Mouse (Mus musculus) midbrain, embryonic 15.5 days (tissue): ENCODE results near the gene Tmem121b. TPM values are rescaled to one million over a fixed set of nuclear protein-coding genes. Genes with fewer than 3 reads are reported as not detected.

Experiments used
- ATAC-seq: fragments of 200-750 bp; cut with Nextera tagmentation; replicated peaks from 2 replicates; pipeline ENCODE4 v1.8.0; 2017; ENCODE audit warnings: moderate TSS enrichment
- H3K27ac ChIP-seq: fragments of 300-500 bp; sonication (generic); 2 replicates; pipeline ENCODE4 v1.5.1; 2015; ENCODE audit warnings: mild to moderate bottlenecking, inconsistent platforms
- H3K27me3 ChIP-seq: fragments of 300-500 bp; sonication (generic); replicated peaks from 2 replicates; pipeline ENCODE4 v1.6.1; 2015; ENCODE audit warnings: inconsistent platforms
- H3K36me3 ChIP-seq: fragments of 300-500 bp; sonication (generic); replicated peaks from 2 replicates; pipeline ENCODE4 v1.6.1; 2015; ENCODE audit warnings: inconsistent platforms
- H3K4me1 ChIP-seq: fragments of 300-500 bp; sonication (generic); 2 replicates; pipeline ENCODE4 v1.6.1; 2015; ENCODE audit warnings: inconsistent platforms
- H3K4me2 ChIP-seq: fragments of 300-500 bp; sonication (generic); 2 replicates; pipeline ENCODE4 v1.6.1; 2015; ENCODE audit warnings: inconsistent platforms, mild to moderate bottlenecking, moderate library complexity
- H3K4me3 ChIP-seq: fragments of 300-500 bp; sonication (generic); 2 replicates; pipeline ENCODE4 v1.5.1; 2015; ENCODE audit warnings: mild to moderate bottlenecking, inconsistent platforms
- H3K9ac ChIP-seq: fragments of 300-500 bp; sonication (generic); 2 replicates; pipeline ENCODE4 v1.6.1; 2015; ENCODE audit warnings: mild to moderate bottlenecking, inconsistent platforms
- H3K9me3 ChIP-seq: fragments of 300-500 bp; sonication (generic); 2 replicates; pipeline ENCODE4 v1.6.1; 2016; ENCODE audit warnings: inconsistent platforms
- WGBS: fragments of 180-500 bp; shearing (Covaris S2); methylation state at CpG from one replicate; pipeline ENCODE4 v1.1.7; 2015; ENCODE audit warnings: mixed read lengths; 5-methylcytosine and 5-hydroxymethylcytosine counted together
- polyA plus RNA-seq: library from polyadenylated mRNA; unstranded; fragments of >200 nt; fragmentation: Nextera tagmentation; extraction: Ambion mirVana; gene quantifications from 2 replicates; pipeline ENCODE4 v1.2.1, GENCODE M21; 2015

The Tmem121b gene
- polyA plus RNA-seq, 1 experiment from 2014 or later: 3.6 TPM

DNA sequence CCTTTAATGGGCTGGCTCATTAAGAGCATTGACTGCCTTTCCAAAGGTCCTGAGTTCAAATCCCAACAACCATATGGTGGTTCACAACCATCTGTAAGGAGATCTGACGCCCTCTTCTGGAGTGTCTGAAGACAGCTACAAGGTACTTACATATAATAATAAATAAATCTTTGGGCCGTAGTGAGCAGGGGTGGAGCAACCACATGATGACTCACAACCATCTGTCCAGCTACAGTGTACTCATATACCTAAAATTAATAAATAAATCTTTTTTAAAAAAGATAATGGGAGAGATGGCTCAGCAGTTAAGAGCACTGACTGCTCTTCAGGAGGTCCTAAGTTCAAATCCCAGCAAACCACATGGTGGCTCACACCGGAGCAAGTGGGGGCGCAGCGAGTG, 35.9 kb downstream of the Tmem121b start:
- Histone ChIP-seq H3K9me3 (no peaks in the 10 kb centered on the region), H3K4me3 (no peak overlapping the region), H3K4me2 (no peak overlapping the region), H3K4me1 (peaks cover under 1% of the 10 kb centered on the region), H3K27ac (no peak overlapping the region), H3K27me3 (peaks cover 15% of the 10 kb centered on the region), H3K36me3 (no peaks in the 10 kb centered on the region), H3K9ac (no peak overlapping the region)
- ATAC-seq: no peak
- WGBS: 92% methylated on average over 5 of the region's 5 CpGs

GRCm38 (mm10) chr6:120457074-120457473, 36.5 kb downstream of the Tmem121b start:
- Histone ChIP-seq H3K4me3 (no peak overlapping the region), H3K9me3 (no peaks in the 10 kb centered on the region), H3K36me3 (no peaks in the 10 kb centered on the region), H3K27me3 (peaks cover 11% of the 10 kb centered on the region), H3K27ac (no peak overlapping the region), H3K4me1 (no peaks in the 10 kb centered on the region), H3K4me2 (no peak overlapping the region), H3K9ac (no peak overlapping the region)
- 70% methylated on average over 7 of the region's 7 CpGs for WGBS
- no peak for ATAC-seq

DNA sequence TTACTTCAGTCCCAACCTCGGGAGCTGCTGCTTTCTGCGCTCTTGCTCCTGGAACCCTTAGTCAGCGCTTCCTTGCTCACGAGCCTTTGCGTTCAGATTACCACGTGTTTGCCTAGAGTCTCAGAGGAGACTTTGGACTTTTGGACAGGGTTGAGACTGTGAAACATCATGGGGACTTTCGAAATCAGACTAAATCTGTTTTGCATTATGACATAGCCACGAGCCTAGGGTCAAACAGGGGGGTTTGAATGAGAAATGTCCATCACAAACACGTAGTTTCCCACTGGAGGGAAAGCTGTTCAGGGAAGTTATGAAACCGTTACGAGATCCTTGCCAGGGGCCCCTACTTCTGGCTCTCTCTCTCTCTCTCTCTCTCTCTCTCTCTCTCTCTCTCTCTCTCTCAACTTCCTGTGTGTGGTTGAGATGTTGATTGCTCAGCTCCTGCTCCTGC, 39.0 kb downstream of the Tmem121b start:
- Histone ChIP-seq H3K4me1 (no peaks in the 10 kb centered on the region), H3K36me3 (no peaks in the 10 kb centered on the region), H3K4me2 (no peak overlapping the region), H3K27me3 (no peaks in the 10 kb centered on the region), H3K4me3 (no peak overlapping the region), H3K27ac (no peak overlapping the region), H3K9ac (no peak overlapping the region), H3K9me3 (no peaks in the 10 kb centered on the region)
- 69% methylated on average over 11 of the region's 11 CpGs for WGBS
- ATAC-seq: no peak

GRCm38 (mm10) chr6:120453556-120453955, 40.1 kb downstream of the Tmem121b start:
- H3K27ac ChIP-seq: no peak overlapping the region
- ATAC-seq: no peak
- 95% methylated on average over 3 of the region's 3 CpGs for WGBS

GRCm38 (mm10) chr6:120453103-120453445, 40.5 kb downstream of the Tmem121b start:
- no peak for ATAC-seq
- Histone ChIP-seq H3K4me2 (no peak overlapping the region), H3K27ac (no peak overlapping the region), H3K4me1 (no peaks in the 10 kb centered on the region), H3K9ac (no peak overlapping the region), H3K36me3 (no peaks in the 10 kb centered on the region), H3K9me3 (no peaks in the 10 kb centered on the region), H3K4me3 (no peak overlapping the region), H3K27me3 (no peaks in the 10 kb centered on the region)
- WGBS: 84% methylated on average over 5 of the region's 5 CpGs

More at GRCm38 (mm10) chr6:120453556-120453955, 40.1 kb downstream of the Tmem121b start:
- Histone ChIP-seq H3K4me1 (no peaks in the 10 kb centered on the region), H3K4me3 (no peak overlapping the region), H3K9ac (no peak overlapping the region), H3K9me3 (no peaks in the 10 kb centered on the region), H3K27me3 (no peaks in the 10 kb centered on the region), H3K4me2 (no peak overlapping the region), H3K36me3 (no peaks in the 10 kb centered on the region)

- WGBS: 92% methylated on average over 11 of the region's 11 CpGs
These were observed 41.1 kb downstream of the Tmem121b start for GRCm38 (mm10) chr6:120452384-120453102.

GRCm38 (mm10) chr6:120450208-120450607, 43.4 kb downstream of the Tmem121b start:
- Histone ChIP-seq H3K4me3 (no peak overlapping the region), H3K27me3 (no peaks in the 10 kb centered on the region), H3K9me3 (no peaks in the 10 kb centered on the region), H3K4me2 (no peak overlapping the region), H3K9ac (no peak overlapping the region), H3K27ac (no peak overlapping the region), H3K4me1 (no peaks in the 10 kb centered on the region), H3K36me3 (no peaks in the 10 kb centered on the region)
- 86% methylated on average over 3 of the region's 3 CpGs for WGBS
- ATAC-seq: no peak

More at GRCm38 (mm10) chr6:120452384-120453102, 41.1 kb downstream of the Tmem121b start:
- Histone ChIP-seq H3K36me3 (no peaks in the 10 kb centered on the region), H3K9me3 (no peaks in the 10 kb centered on the region), H3K4me3 (no peak overlapping the region), H3K27me3 (no peaks in the 10 kb centered on the region), H3K27ac (no peak overlapping the region), H3K4me1 (no peaks in the 10 kb centered on the region), H3K4me2 (no peak overlapping the region), H3K9ac (no peak overlapping the region)
- no peak for ATAC-seq

- no peaks in the 10 kb centered on the region for H3K9me3 ChIP-seq
- no peak for ATAC-seq
- no peak overlapping the region for H3K27ac ChIP-seq
- no peak overlapping the region for H3K4me2 ChIP-seq
- no peaks in the 10 kb centered on the region for H3K27me3 ChIP-seq
- H3K4me1 ChIP-seq: no peaks in the 10 kb centered on the region
- 78% methylated on average over 14 of the region's 14 CpGs for WGBS
- no peak overlapping the region for H3K4me3 ChIP-seq
- peaks cover 12% of the 10 kb centered on the region; the same call in 1 of the 2 replicates for H3K36me3 ChIP-seq
- no peak overlapping the region for H3K9ac ChIP-seq
These were observed 49.9 kb downstream of the Tmem121b start for GRCm38 (mm10) chr6:120443363-120444355.

GRCm38 (mm10) chr6:120442171-120442749, 51.3 kb downstream of the Tmem121b start:
- Histone ChIP-seq H3K27ac (no peak overlapping the region), H3K9ac (no peak overlapping the region), H3K36me3 (peaks cover 19% of the 10 kb centered on the region; the same call in 1 of the 2 replicates), H3K4me2 (no peak overlapping the region), H3K9me3 (no peaks in the 10 kb centered on the region), H3K4me1 (no peaks in the 10 kb centered on the region), H3K27me3 (no peaks in the 10 kb centered on the region), H3K4me3 (no peak overlapping the region)
- WGBS: 91% methylated on average over 4 of the region's 4 CpGs
- no peak for ATAC-seq

Other genes starting within 250 kb of the Tmem121b start
- not detected in 2 replicates for gene D330020A13Rik, start 199.4 kb downstream of the Tmem121b start, polyA plus RNA-seq
- 0.11 and 0.22 TPM in 2 replicates for gene B4galnt3, start 199.2 kb downstream of the Tmem121b start, polyA plus RNA-seq
- gene Kdm5a, start 129.7 kb downstream of the Tmem121b start, polyA plus RNA-seq: 37.2 and 38.9 TPM in 2 replicates
- 10.1 and 11.0 TPM in 2 replicates for gene Ccdc77, start 129.4 kb downstream of the Tmem121b start, polyA plus RNA-seq
- 2.9 and 4.2 TPM in 2 replicates for gene Il17ra, start 30.6 kb downstream of the Tmem121b start, polyA plus RNA-seq
- gene Hdhd5, start 37.5 kb upstream of the Tmem121b start, polyA plus RNA-seq: 15.5 and 18.0 TPM in 2 replicates
- 2.2 and 2.7 TPM in 2 replicates for gene Cecr2, start 172.6 kb upstream of the Tmem121b start, polyA plus RNA-seq